Mouse (Mus musculus) left cerebral cortex, adult 9 months (tissue): Measurements from ENCODE around the gene Arrdc2.

ENCODE experiments used
- DNase-seq, 2 experiments: peaks; one replicate each; pipeline ENCODE4 v3.0.0; 2022; ENCODE audit warnings: low spot score in 2 of 2

The Arrdc2 gene

GRCm38 (mm10) chr8:70787051-70787445 is 52.5 kb downstream of the Arrdc2 start:
- no peak for DNase-seq

GRCm38 (mm10) chr8:70786291-70787050 is 53.0 kb downstream of the Arrdc2 start:
- no peak for DNase-seq
